ENCODE assay signal across 9 mouse cellular contexts in genomic region chr17:35274770-35275169, GRCm38 (mm10). TPM values are rescaled to one million over a fixed set of nuclear protein-coding genes. Genes with fewer than 3 reads are reported as not detected.
DNase-seq lines count a peak whose midpoint lies in the region; ATAC-seq and TF ChIP-seq lines count a peak whose summit lies in the region.
"Had no signal": no experiment of that assay in that cellular context is flagged by ENCODE, and none has a peak within 500 bp of the region (broad histone marks: within the 10 kb centered on the region; RNA-seq: fewer than 3 reads in every experiment).

No protein-coding gene starts in this region.

- intact Hi-C loops in heart, postnatal 14 days (cut with DNase I), result loop anchor here (1.0 kb wide), 1 partner anchor 16 kb away; no protein-coding TSS in a partner anchor

- peaks cover 0 to 44% of the 10 kb centered on the region in 2 experiments for H3K36me3 ChIP-seq in CH12.LX (replicated peaks in 1 of 2; ENCODE audit: control insufficient read depth in 1 of 2, insufficient read depth in 1 of 2, low read length in 1 of 2)
- no peaks in the 10 kb centered on the region for H3K36me3 ChIP-seq in neural tube, embryonic 15.5 days
- H3K36me3 ChIP-seq: embryonic facial prominence, embryonic 13.5 days had no signal

- 4% methylated on average over 11 of the region's 11 CpGs for WGBS in lung, adult 2 months
- WGBS in neural tube, embryonic 15.5 days, result 7% methylated on average over 11 of the region's 11 CpGs

- DNase-seq in CH12.LX (ENCODE audit: extremely low read depth), result peak; percentile 82
- DNase-seq in c-Kit-negative CD71-positive TER-119-positive erythroid progenitor cells, embryonic 14.5 days (ENCODE audit: low read depth, low spot score), result peak; percentile 63
- DNase-seq in fibroblast of lung, adult 2 months (ENCODE audit: low read depth), result peak; percentile 17
- peak; percentile 89 to 94 for DNase-seq in heart, postnatal 14 days
- DNase-seq in kidney, postnatal 4 days, result peak; percentile 93 to 95
- DNase-seq in lung, adult 2 months, result peak; percentile 93
- DNase-seq in testis, postnatal 10 days (ENCODE audit: low spot score), result peak; percentile 95

- no peaks in the 10 kb centered on the region for H3K27me3 ChIP-seq in CH12.LX (replicated peaks)
- H3K27me3 ChIP-seq in neural tube, embryonic 15.5 days (replicated peaks), result 0 out of 2 replicates have a peak, but pooled peaks cover 5% of the 10 kb centered on the region

- no peak overlapping the region for H3K4me2 ChIP-seq in CH12.LX (ENCODE audit: insufficient read depth, low read depth, poor library complexity, severe bottlenecking)
- H3K4me2 ChIP-seq in neural tube, embryonic 15.5 days, result no peak overlapping the region
- H3K4me2 ChIP-seq: embryonic facial prominence, embryonic 13.5 days had no signal

- H3K9me3 ChIP-seq in CH12.LX (replicated peaks; ENCODE audit: low read length), result peaks cover 13% of the 10 kb centered on the region
- H3K9me3 ChIP-seq in neural tube, embryonic 15.5 days (replicated peaks), result no peaks in the 10 kb centered on the region
- H3K9me3 ChIP-seq: embryonic facial prominence, embryonic 13.5 days had no signal

- no peak for TF ChIP-seq EP300 in CH12.LX (IDR thresholded peaks at IDR 0.05; ENCODE audit: low read length)

- TF ChIP-seq CTCF in CH12.LX (conservative IDR thresholded peaks at IDR 0.05 in 1 of 2, IDR thresholded peaks at IDR 0.05 in 1 of 2; ENCODE audit: low read depth in 2 of 2, low read length in 2 of 2), result peak; percentile 89 to 93
- TF ChIP-seq CTCF in lung, adult 2 months (IDR thresholded peaks at IDR 0.05; ENCODE audit: insufficient read depth, low read length), result peak; percentile 93

- H3K4me1 ChIP-seq in CH12.LX (ENCODE audit: control insufficient read depth in 1 of 2, insufficient read depth in 2 of 2), result peaks cover 0 to 8% of the 10 kb centered on the region in 2 experiments; a peak in 1 of 4 replicates
- no peaks in the 10 kb centered on the region for H3K4me1 ChIP-seq in lung, adult 2 months (ENCODE audit: control insufficient read depth, insufficient read depth, low read length)
- no peaks in the 10 kb centered on the region for H3K4me1 ChIP-seq in neural tube, embryonic 15.5 days
- H3K4me1 ChIP-seq: embryonic facial prominence, embryonic 13.5 days had no signal

- H3K4me3 ChIP-seq in CH12.LX (replicated peaks in 1 of 3; ENCODE audit: low read depth in 2 of 3, low read length in 2 of 3, poor library complexity in 1 of 3), result no peak overlapping the region
- no peak overlapping the region for H3K4me3 ChIP-seq in lung, adult 2 months (replicated peaks; ENCODE audit: extremely low read depth, low read depth, low read length)
- no peak overlapping the region for H3K4me3 ChIP-seq in neural tube, embryonic 15.5 days (replicated peaks)
- H3K4me3 ChIP-seq: embryonic facial prominence, embryonic 13.5 days had no signal

- H3K9ac ChIP-seq in CH12.LX (ENCODE audit: insufficient read depth, low read depth), result no peak overlapping the region
- no peak overlapping the region for H3K9ac ChIP-seq in neural tube, embryonic 15.5 days (replicated peaks)
- H3K9ac ChIP-seq: embryonic facial prominence, embryonic 13.5 days had no signal

- peak; percentile 74; the same call in 1 of the 2 replicates for ATAC-seq in neural tube, embryonic 15.5 days (ENCODE audit: low FRiP score)

- dilution Hi-C loops in CH12.LX (cut with MboI; ENCODE audit: extremely low pct_ligation_motif_present, extremely low pct_unique_long_range_greater_than_20kb, low sequenced_read_pairs), result loop anchor here (5.0 kb wide), 1 partner anchor 1302 kb away; no protein-coding TSS in a partner anchor

- no peak overlapping the region for H3K27ac ChIP-seq in CH12.LX (ENCODE audit: insufficient read depth, low read depth)
- H3K27ac ChIP-seq in neural tube, embryonic 15.5 days (replicated peaks), result no peak overlapping the region
- H3K27ac ChIP-seq: embryonic facial prominence, embryonic 13.5 days had no signal

- peak; percentile 79 for TF ChIP-seq RAD21 in CH12.LX (IDR thresholded peaks at IDR 0.05; ENCODE audit: low read depth, low read length)

- H3K79me2 ChIP-seq in CH12.LX (replicated peaks; ENCODE audit: control insufficient read depth, extremely low read depth, insufficient read depth, poor library complexity, severe bottlenecking), result no peaks in the 10 kb centered on the region

- no peak for TF ChIP-seq POLR2A in CH12.LX (IDR thresholded peaks at IDR 0.05; ENCODE audit: low read depth, low read length)
- TF ChIP-seq POLR2A in lung, adult 2 months (IDR thresholded peaks at IDR 0.05; ENCODE audit: borderline replicate concordance, extremely low read depth, low read depth, low read length), result no peak

- in situ Hi-C loops in CH12.LX (cut with MboI; ENCODE audit: low pct_ligation_motif_present, low pct_unique_long_range_greater_than_20kb, low sequenced_read_pairs), result loop anchor here (5.0 kb wide), 1 partner anchor 1302 kb away; no protein-coding TSS in a partner anchor

TF ChIP-seq in CH12.LX, 34 proteins besides CTCF, POLR2A, EP300 and RAD21:
- TF ChIP-seq MAZ (IDR thresholded peaks at IDR 0.05; ENCODE audit: low read depth, low read length) (no peak), UBTF (IDR thresholded peaks at IDR 0.05; ENCODE audit: low read depth, low read length) (no peak), NRF1 (IDR thresholded peaks at IDR 0.05; ENCODE audit: low read depth, low read length) (no peak), POLR2AphosphoS2 (IDR thresholded peaks at IDR 0.05; ENCODE audit: low read depth, low read length) (no peak), SMC3 (IDR thresholded peaks at IDR 0.05; ENCODE audit: low read depth, low read length) (peak; percentile 92), ZMIZ1 (IDR thresholded peaks at IDR 0.05; ENCODE audit: low read depth, low read length) (no peak), ETS1 (conservative IDR thresholded peaks at IDR 0.05; ENCODE audit: low read depth, low read length) (no peak), BHLHE40 (IDR thresholded peaks at IDR 0.05; ENCODE audit: low read depth, low read length) (peak; percentile 48; the same call in 1 of the 2 replicates), IRF4 (IDR thresholded peaks at IDR 0.05; ENCODE audit: low read depth, low read length) (peak; percentile 32; the same call in 1 of the 2 replicates), MAFK (IDR thresholded peaks at IDR 0.05; ENCODE audit: insufficient replicate concordance, low read length) (no peak), CHD2 (IDR thresholded peaks at IDR 0.05; ENCODE audit: low read length) (no peak), NELFE (IDR thresholded peaks at IDR 0.05; ENCODE audit: low read depth, low read length) (no peak; the same call in 1 of the 2 replicates), TBP (conservative IDR thresholded peaks at IDR 0.05; ENCODE audit: low read depth, low read length) (no peak), CHD1 (IDR thresholded peaks at IDR 0.05; ENCODE audit: low read depth, low read length) (no peak), ELF1 (IDR thresholded peaks at IDR 0.05; ENCODE audit: low read depth, low read length) (0 out of 2 replicates have a peak, but pooled peaks have one; percentile 21), PAX5 (IDR thresholded peaks at IDR 0.05; ENCODE audit: low read length) (no peak), MAX (IDR thresholded peaks at IDR 0.05; ENCODE audit: low read length) (no peak), JUND (conservative IDR thresholded peaks at IDR 0.05; ENCODE audit: low read depth, low read length) (no peak), E2F4 (IDR thresholded peaks at IDR 0.05; ENCODE audit: insufficient replicate concordance, low read depth, low read length) (no peak), MEF2A (IDR thresholded peaks at IDR 0.05; ENCODE audit: borderline replicate concordance, low read depth, low read length) (0 out of 2 replicates have a peak, but pooled peaks have one; percentile 28), ZC3H11A (IDR thresholded peaks at IDR 0.05; ENCODE audit: low read depth, low read length) (peak; percentile 71), USF1 (IDR thresholded peaks at IDR 0.05; ENCODE audit: low read depth, low read length) (peak; percentile 3; the same call in 1 of the 2 replicates)
TF ChIP-seq in CH12.LX: peak in this region for 7.

RNA-seq across cellular contexts. Expression of gene H2-D1, which starts 12.2 kb away (rescaled TPM):
- total RNA-seq in CH12.LX (2012; rRNA removed) (817 and 944 TPM in 2 replicates), CH12.LX (2014; rRNA removed) (659 and 667 TPM in 2 replicates)
- 880 and 952 TPM in 2 replicates for polyA plus RNA-seq in CH12.LX (2012; ENCODE audit: insufficient read length, low read depth)
- 10 to 100 TPM; 77.3 to 77.5 TPM for total RNA-seq in heart, postnatal 14 days (2021)
- 878 and 1,286 TPM in 2 replicates for polyA plus RNA-seq in lung, adult 2 months (2012; rRNA removed)
- 143 and 196 TPM in 2 replicates for polyA plus RNA-seq in neural tube, embryonic 15.5 days (2015; fragmentation: Nextera tagmentation; extraction: Ambion mirVana)

RNA-seq across cellular contexts. Expression of gene Ddx39b, which starts 33.2 kb away (rescaled TPM):
- total RNA-seq in CH12.LX (2012; rRNA removed), result 208 and 229 TPM in 2 replicates
- 242 and 254 TPM in 2 replicates for total RNA-seq in CH12.LX (2014; rRNA removed)
- 341 and 411 TPM in 2 replicates for polyA plus RNA-seq in CH12.LX (2012; ENCODE audit: insufficient read length, low read depth)
- total RNA-seq in heart, postnatal 14 days (2021), result 100 to 1,000 TPM; 107 to 118 TPM
- polyA plus RNA-seq in lung, adult 2 months (2012; rRNA removed), result 245 and 304 TPM in 2 replicates
- 334 and 376 TPM in 2 replicates for polyA plus RNA-seq in neural tube, embryonic 15.5 days (2015; fragmentation: Nextera tagmentation; extraction: Ambion mirVana)

RNA-seq across cellular contexts. Expression of gene Nfkbil1, which starts 39.2 kb away (rescaled TPM):
- total RNA-seq in CH12.LX (2012; rRNA removed), result 16.7 and 22.0 TPM in 2 replicates
- 15.2 TPM in 2 replicates for total RNA-seq in CH12.LX (2014; rRNA removed)
- 25.9 and 31.6 TPM in 2 replicates for polyA plus RNA-seq in CH12.LX (2012; ENCODE audit: insufficient read length, low read depth)
- 10 to 100 TPM in 1 of 2 experiments, 1 to 10 TPM in 1; 8.4 to 10.4 TPM for total RNA-seq in heart, postnatal 14 days (2021)
- 16.5 and 21.6 TPM in 2 replicates for polyA plus RNA-seq in lung, adult 2 months (2012; rRNA removed)
- polyA plus RNA-seq in neural tube, embryonic 15.5 days (2015; fragmentation: Nextera tagmentation; extraction: Ambion mirVana), result 11.2 and 12.1 TPM in 2 replicates

RNA-seq across cellular contexts. Expression of gene Atp6v1g2, which starts 41.3 kb away (rescaled TPM):
- total RNA-seq in CH12.LX (2012; rRNA removed), result 0.76 and 0.88 TPM in 2 replicates
- total RNA-seq in CH12.LX (2014; rRNA removed), result 0.23 and 0.27 TPM in 2 replicates
- 1.4 and 2.0 TPM in 2 replicates for polyA plus RNA-seq in CH12.LX (2012; ENCODE audit: insufficient read length, low read depth)
- total RNA-seq in heart, postnatal 14 days (2021), result 1 to 10 TPM; 4.1 to 4.4 TPM
- 6.3 and 8.1 TPM in 2 replicates for polyA plus RNA-seq in lung, adult 2 months (2012; rRNA removed)
- polyA plus RNA-seq in neural tube, embryonic 15.5 days (2015; fragmentation: Nextera tagmentation; extraction: Ambion mirVana), result 116 and 126 TPM in 2 replicates

RNA-seq across cellular contexts. Expression of gene H2-Q1, which starts 45.4 kb away (rescaled TPM):
- total RNA-seq in CH12.LX (2012; rRNA removed) (24.3 and 31.8 TPM in 2 replicates), CH12.LX (2014; rRNA removed) (2.2 and 2.4 TPM in 2 replicates)
- 10.1 and 13.9 TPM in 2 replicates for polyA plus RNA-seq in CH12.LX (2012; ENCODE audit: insufficient read length, low read depth)
- 1 to 10 TPM in 1 of 2 experiments, under 1 TPM in 1; 0.57 to 1.2 TPM for total RNA-seq in heart, postnatal 14 days (2021)
- polyA plus RNA-seq in lung, adult 2 months (2012; rRNA removed), result 0.49 and 0.71 TPM in 2 replicates
- 0.09 and 0.14 TPM in 2 replicates for polyA plus RNA-seq in neural tube, embryonic 15.5 days (2015; fragmentation: Nextera tagmentation; extraction: Ambion mirVana)
- polyA plus RNA-seq: embryonic facial prominence, embryonic 13.5 days had no signal

Comparison
In these comparisons a context has a peak if more than half of its experiments do, and no peak if none do; other contexts are left out.
1. DNase-seq: peak in every context shown above with its lines; median percentile 95 in testis, postnatal 10 days; 94 in kidney, postnatal 4 days; 93 in lung, adult 2 months; 92 in heart, postnatal 14 days; 82 in CH12.LX; 63 in c-Kit-negative CD71-positive TER-119-positive erythroid progenitor cells, embryonic 14.5 days; 17 in fibroblast of lung, adult 2 months.